Mouse (Mus musculus) heart, embryonic 14.5 days (tissue): Measurements from ENCODE around the gene Ero1l. TPM values are rescaled to one million over a fixed set of nuclear protein-coding genes. Genes with fewer than 3 reads are reported as not detected.

Experiments used
- ATAC-seq: fragments of 200-750 bp; cut with Nextera tagmentation; 2 replicates; pipeline ENCODE4 v1.8.0; 2017; ENCODE audit warnings: low read depth, moderate TSS enrichment; ENCODE audit not compliant: insufficient number of reproducible peaks, insufficient read depth, low FRiP score
- H3K27ac ChIP-seq, 2 experiments: fragments of 200-500 bp in 1 of 2; fragments of 300-500 bp in 1 of 2; sonication (generic) in 1 of 2; replicated peaks in 1 of 2; 2 replicates each; pipeline ENCODE4 v1.5.1; 2012 to 2014; ENCODE audit warnings: low read depth in 2 of 2, low read length in 2 of 2, control low read depth in 1 of 2, mild to moderate bottlenecking in 1 of 2, mixed read lengths in 1 of 2; ENCODE audit not compliant: control insufficient read depth in 1 of 2, insufficient read depth in 1 of 2
- H3K27me3 ChIP-seq: fragments of 300-500 bp; sonication (generic); 2 replicates; pipeline ENCODE4 v1.6.1; 2014; ENCODE audit warnings: mild to moderate bottlenecking, low read length, control low read depth; ENCODE audit not compliant: control insufficient read depth, insufficient read depth
- H3K36me3 ChIP-seq: fragments of 300-500 bp; sonication (generic); 2 replicates; pipeline ENCODE4 v1.6.1; 2014; ENCODE audit warnings: mild to moderate bottlenecking, control low read depth, low read length, mixed read lengths; ENCODE audit not compliant: control insufficient read depth, insufficient read depth
- H3K4me1 ChIP-seq, 2 experiments: fragments of 200-500 bp in 1 of 2; fragments of 300-500 bp in 1 of 2; sonication (generic) in 1 of 2; 2 replicates each; pipeline ENCODE4 v1.6.1; 2012 to 2014; ENCODE audit warnings: low read length in 2 of 2, control low read depth in 1 of 2, mixed read lengths in 1 of 2; ENCODE audit not compliant: control insufficient read depth in 2 of 2, insufficient read depth in 2 of 2
- H3K4me2 ChIP-seq: fragments of 300-500 bp; sonication (generic); 2 replicates; pipeline ENCODE4 v1.6.1; 2014; ENCODE audit warnings: mild to moderate bottlenecking, low read length
- H3K4me3 ChIP-seq, 2 experiments: fragments of 200-500 bp in 1 of 2; fragments of 300-500 bp in 1 of 2; sonication (generic) in 1 of 2; 2 replicates each; pipeline ENCODE4 v1.5.1; 2012 to 2014; ENCODE audit warnings: low read length in 2 of 2, mild to moderate bottlenecking in 2 of 2, control low read depth in 1 of 2, low read depth in 1 of 2, moderate library complexity in 1 of 2; ENCODE audit not compliant: control insufficient read depth in 1 of 2, insufficient read depth in 1 of 2
- H3K9ac ChIP-seq: fragments of 300-500 bp; sonication (generic); 2 replicates; pipeline ENCODE4 v1.6.1; 2014; ENCODE audit warnings: mild to moderate bottlenecking, low read length
- H3K9me3 ChIP-seq: fragments of 300-500 bp; sonication (generic); 2 replicates; pipeline ENCODE4 v1.6.1; 2016; ENCODE audit warnings: low read length, control low read depth; ENCODE audit not compliant: control insufficient read depth
- WGBS: fragments of 180-500 bp; shearing (Covaris S2); extraction: QIAGEN DNeasy Blood & Tissue Kit; methylation state at CpG from one replicate; pipeline ENCODE4 v1.1.7; 2014; 5-methylcytosine and 5-hydroxymethylcytosine counted together
- polyA plus RNA-seq: library from polyadenylated mRNA; unstranded; fragments of >200 nt; fragmentation: Nextera tagmentation; extraction: Ambion mirVana; gene quantifications from 2 replicates; pipeline ENCODE4 v1.2.1, GENCODE M21; 2014

Ero1l gene
- polyA plus RNA-seq, 1 experiment from 2014 or later: 35.3 TPM

- Histone ChIP-seq H3K36me3 (no peaks in the 10 kb centered on the region), H3K9ac (peak overlapping the region; percentile 98), H3K4me3 (peak overlapping the region; percentile 89 to 99), H3K4me1 (peaks cover 6 to 27% of the 10 kb centered on the region in 2 experiments), H3K27ac (peak overlapping the region; percentile 81 to 93), H3K4me2 (peak overlapping the region; percentile 67), H3K27me3 (no peaks in the 10 kb centered on the region), H3K9me3 (no peaks in the 10 kb centered on the region)
- peak; percentile 43 for ATAC-seq
- WGBS: under 1% methylated on average over 34 of the region's 38 CpGs
These were observed 605 bp downstream of the Ero1l start for GRCm38 (mm10) chr14:45317921-45318411.

GRCm38 (mm10) chr14:45316927-45317326, 1.6 kb downstream of the Ero1l start:
- no peaks in the 10 kb centered on the region for H3K36me3 ChIP-seq
- peak overlapping the region; percentile 98 for H3K9ac ChIP-seq
- H3K4me2 ChIP-seq: peak overlapping the region; percentile 67
- H3K4me1 ChIP-seq: peaks cover 6 to 27% of the 10 kb centered on the region in 2 experiments
- no peaks in the 10 kb centered on the region for H3K9me3 ChIP-seq
- no peaks in the 10 kb centered on the region for H3K27me3 ChIP-seq
- peak overlapping the region; percentile 42 to 99 for H3K4me3 ChIP-seq
- no peak for ATAC-seq
- H3K27ac ChIP-seq: no peak overlapping the region
- WGBS: 49% methylated on average over 5 of the region's 5 CpGs

GRCm38 (mm10) chr14:45310101-45310500, 8.5 kb downstream of the Ero1l start:
- Histone ChIP-seq H3K4me1 (peaks cover 5 to 12% of the 10 kb centered on the region in 2 experiments; a peak in 3 of 4 replicates), H3K27me3 (no peaks in the 10 kb centered on the region), H3K9me3 (no peaks in the 10 kb centered on the region), H3K9ac (no peak overlapping the region), H3K27ac (no peak overlapping the region), H3K36me3 (peaks cover 7% of the 10 kb centered on the region), H3K4me3 (no peak overlapping the region), H3K4me2 (no peak overlapping the region)
- WGBS: 86% methylated on average over 14 of the region's 14 CpGs
- no peak for ATAC-seq

DNA sequence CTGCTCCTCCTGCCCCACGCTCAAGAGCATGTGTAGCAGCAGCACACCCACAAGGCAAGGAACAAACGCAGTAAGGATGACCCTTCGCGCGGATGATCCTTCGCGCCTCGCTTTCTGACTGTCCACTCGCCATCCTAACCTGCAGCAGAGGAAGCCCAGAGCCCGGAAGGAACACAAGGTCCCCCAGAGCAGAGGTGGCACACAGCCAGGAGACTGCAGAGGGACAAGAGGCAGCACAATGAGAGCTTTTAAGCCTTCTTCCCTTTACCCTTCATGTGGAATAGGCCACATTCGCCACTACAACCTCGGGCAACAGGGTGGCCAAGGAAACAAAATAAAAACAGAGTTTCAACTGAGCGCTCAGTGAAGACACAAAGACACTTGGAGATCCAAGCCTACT, 8.9 kb downstream of the Ero1l start:
- no peak for ATAC-seq
- Histone ChIP-seq H3K27ac (no peak overlapping the region), H3K9ac (no peak overlapping the region), H3K9me3 (no peaks in the 10 kb centered on the region), H3K4me1 (peaks cover 5 to 11% of the 10 kb centered on the region in 2 experiments; a peak in 3 of 4 replicates), H3K36me3 (peaks cover 12% of the 10 kb centered on the region), H3K4me2 (no peak overlapping the region), H3K27me3 (no peaks in the 10 kb centered on the region), H3K4me3 (no peak overlapping the region)
- 72% methylated on average over 13 of the region's 13 CpGs for WGBS

GRCm38 (mm10) chr14:45307630-45308328, 10.8 kb downstream of the Ero1l start:
- WGBS: 77% methylated on average over 8 of the region's 8 CpGs
- H3K9ac ChIP-seq: no peak overlapping the region
- peaks cover 29% of the 10 kb centered on the region for H3K36me3 ChIP-seq
- H3K27ac ChIP-seq: no peak overlapping the region
- H3K27me3 ChIP-seq: no peaks in the 10 kb centered on the region
- H3K4me1 ChIP-seq: peaks cover 5 to 6% of the 10 kb centered on the region in 2 experiments; a peak in 3 of 4 replicates
- H3K9me3 ChIP-seq: no peaks in the 10 kb centered on the region
- ATAC-seq: no peak
- no peak overlapping the region for H3K4me3 ChIP-seq
- no peak overlapping the region for H3K4me2 ChIP-seq

DNA sequence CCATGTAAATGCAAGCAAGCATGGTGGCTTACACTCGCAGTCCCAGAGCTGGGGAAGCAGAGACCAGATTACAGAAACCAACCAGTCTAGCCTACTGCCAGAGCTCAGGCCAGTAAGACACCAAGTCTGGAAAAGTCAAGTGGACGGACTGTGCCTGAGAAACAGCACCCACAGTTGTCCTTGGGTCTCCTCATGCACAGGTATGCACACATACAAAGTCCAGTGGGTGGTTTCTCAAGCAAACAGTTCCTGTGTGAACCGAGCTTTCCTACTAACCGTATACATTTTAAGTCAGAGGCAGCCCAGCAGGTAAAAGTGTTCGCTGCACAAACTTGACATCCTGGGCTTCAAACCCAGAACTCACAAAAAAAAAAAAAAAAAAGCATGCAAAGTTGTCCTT, 12.7 kb downstream of the Ero1l start:
- Histone ChIP-seq H3K4me3 (no peak overlapping the region), H3K27me3 (no peaks in the 10 kb centered on the region), H3K9me3 (no peaks in the 10 kb centered on the region), H3K27ac (no peak overlapping the region), H3K9ac (no peak overlapping the region), H3K36me3 (peaks cover 47% of the 10 kb centered on the region), H3K4me1 (peaks cover 5 to 6% of the 10 kb centered on the region in 2 experiments; a peak in 3 of 4 replicates), H3K4me2 (no peak overlapping the region)
- 90% methylated on average over 5 of the region's 5 CpGs for WGBS
- ATAC-seq: no peak

DNA sequence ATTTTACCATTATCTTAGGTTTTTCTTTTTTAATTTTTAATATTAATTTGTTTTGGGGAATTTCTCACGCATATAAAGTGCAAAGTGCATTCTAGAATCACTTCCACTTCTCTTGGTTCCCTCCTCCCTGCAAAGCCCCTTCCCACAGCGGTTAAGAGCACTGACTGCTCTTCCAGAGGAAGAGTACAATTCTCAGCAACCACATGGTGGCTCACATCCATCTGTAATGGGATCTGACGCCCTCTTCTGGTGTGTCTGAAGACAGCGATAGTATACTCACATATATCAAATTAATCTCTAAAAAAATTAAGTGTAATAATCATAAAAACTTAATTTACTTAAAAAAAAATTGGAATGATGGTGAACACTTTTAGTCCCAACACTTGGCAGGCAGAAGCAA, 14.2 kb downstream of the Ero1l start:
- no peak overlapping the region for H3K4me3 ChIP-seq
- WGBS: 67% methylated on average over 4 of the region's 4 CpGs
- peaks cover 61% of the 10 kb centered on the region for H3K36me3 ChIP-seq
- H3K27me3 ChIP-seq: no peaks in the 10 kb centered on the region
- H3K4me1 ChIP-seq: no peaks in the 10 kb centered on the region
- no peak overlapping the region for H3K27ac ChIP-seq
- H3K9ac ChIP-seq: no peak overlapping the region
- no peaks in the 10 kb centered on the region for H3K9me3 ChIP-seq
- no peak overlapping the region for H3K4me2 ChIP-seq
- ATAC-seq: no peak
